Mouse (Mus musculus): ENCODE results near the gene Mmp19.

DNA sequence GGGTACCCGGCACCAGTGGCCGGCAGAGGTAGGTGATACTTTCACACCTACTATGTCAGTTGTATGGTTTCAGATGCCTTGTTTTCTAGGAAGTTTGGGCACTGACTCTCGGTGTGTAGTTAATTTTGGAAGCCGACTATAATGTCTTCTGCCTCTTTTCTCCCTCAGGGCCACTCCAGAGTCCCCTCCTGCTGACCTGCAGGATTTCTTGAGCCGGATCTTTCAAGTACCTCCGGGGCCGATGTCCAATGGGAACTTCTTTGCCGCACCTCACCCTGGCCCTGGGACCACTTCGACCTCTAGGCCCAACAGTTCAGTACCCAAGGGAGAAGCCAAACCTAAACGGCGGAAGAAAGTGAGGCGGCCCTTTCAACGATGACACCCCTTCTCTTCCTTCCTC is 26.3 kb downstream of the Mmp19 start, which contains the start of gene Sarnp:
- TF ChIP-seq CTCF (IDR thresholded peaks at IDR 0.05; ENCODE audit: low read depth, low read length) (no peak), POLR2A (IDR thresholded peaks at IDR 0.05; ENCODE audit: extremely low read depth, insufficient read depth, low read length) (no peak)
